Mouse (Mus musculus) hindbrain, embryonic 11.5 days (tissue): Measurements from ENCODE around the gene Ino80d. TPM values are rescaled to one million over a fixed set of nuclear protein-coding genes. Genes with fewer than 3 reads are reported as not detected.

ENCODE experiments used
- ATAC-seq: fragments of 200-750 bp; cut with Nextera tagmentation; 2 replicates; pipeline ENCODE4 v1.8.0; 2017; ENCODE audit warnings: mild to moderate bottlenecking, moderate TSS enrichment, moderate library complexity; ENCODE audit not compliant: low FRiP score
- DNase-seq: peaks from one replicate; pipeline ENCODE4 v3.0.0-alpha.2; 2015; ENCODE audit warnings: low spot score
- H3K27ac ChIP-seq: fragments of 300-500 bp; sonication (generic); 2 replicates; pipeline ENCODE4 v1.5.1; 2014; ENCODE audit warnings: mild to moderate bottlenecking, low read depth, low read length
- H3K27me3 ChIP-seq: fragments of 300-500 bp; sonication (generic); 2 replicates; pipeline ENCODE4 v1.6.1; 2014; ENCODE audit warnings: mild to moderate bottlenecking, low read length, moderate library complexity, mixed read lengths; ENCODE audit not compliant: control insufficient read depth, insufficient read depth
- H3K36me3 ChIP-seq: fragments of 300-500 bp; sonication (generic); 2 replicates; pipeline ENCODE4 v1.6.1; 2014; ENCODE audit warnings: mild to moderate bottlenecking, low read length, moderate library complexity, mixed read lengths; ENCODE audit not compliant: control insufficient read depth, insufficient read depth
- H3K4me1 ChIP-seq: fragments of 300-500 bp; sonication (generic); replicated peaks from 2 replicates; pipeline ENCODE4 v1.6.1; 2014; ENCODE audit warnings: low read length, mixed read lengths; ENCODE audit not compliant: control insufficient read depth, insufficient read depth
- H3K4me2 ChIP-seq: fragments of 300-500 bp; sonication (generic); replicated peaks from 2 replicates; pipeline ENCODE4 v1.6.1; 2014; ENCODE audit warnings: mild to moderate bottlenecking, low read depth, low read length
- H3K4me3 ChIP-seq: fragments of 300-500 bp; sonication (generic); 2 replicates; pipeline ENCODE4 v1.5.1; 2014; ENCODE audit warnings: low read depth, low read length
- H3K9ac ChIP-seq: fragments of 300-500 bp; sonication (generic); 2 replicates; pipeline ENCODE4 v1.6.1; 2014; ENCODE audit warnings: low read depth, low read length
- H3K9me3 ChIP-seq: fragments of 300-500 bp; sonication (generic); 2 replicates; pipeline ENCODE4 v1.6.1; 2016; ENCODE audit warnings: low read length; ENCODE audit not compliant: control insufficient read depth
- WGBS: fragments of 180-500 bp; shearing (Covaris S2); extraction: QIAGEN DNeasy Blood & Tissue Kit; methylation state at CpG from one replicate; pipeline ENCODE4 v1.1.7; 2014; 5-methylcytosine and 5-hydroxymethylcytosine counted together
- polyA plus RNA-seq: library from polyadenylated mRNA; unstranded; fragments of >200 nt; fragmentation: Nextera tagmentation; extraction: Ambion mirVana; gene quantifications from 2 replicates; pipeline ENCODE4 v1.2.1, GENCODE M21; 2014

The Ino80d gene
- polyA plus RNA-seq, 1 experiment from 2014 or later, result 16.8 TPM

- 84% methylated on average over 10 of the region's 10 CpGs for WGBS
- no peak overlapping the region for H3K27ac ChIP-seq
- H3K4me2 ChIP-seq, result no peak overlapping the region
- ATAC-seq (no peak), DNase-seq (no peak)
- H3K36me3 ChIP-seq, result no peaks in the 10 kb centered on the region
- no peaks in the 10 kb centered on the region for H3K27me3 ChIP-seq
- H3K4me3 ChIP-seq, result no peak overlapping the region
- no peaks in the 10 kb centered on the region for H3K9me3 ChIP-seq
- H3K4me1 ChIP-seq, result no peaks in the 10 kb centered on the region
- no peak overlapping the region for H3K9ac ChIP-seq
Observed at GRCm38 (mm10) chr1:62991021-62991420, 123.4 kb downstream of the Ino80d start.

GRCm38 (mm10) chr1:62987561-62987960 lies 126.9 kb downstream of the Ino80d start:
- WGBS, result 70% methylated on average over 2 of the region's 2 CpGs

GRCm38 (mm10) chr1:62986267-62986666 lies 128.2 kb downstream of the Ino80d start:
- 20% methylated on average over 7 of the region's 7 CpGs for WGBS
- H3K27ac ChIP-seq, result no peak overlapping the region

More at GRCm38 (mm10) chr1:62987561-62987960, 126.9 kb downstream of the Ino80d start:
- ATAC-seq, result no peak
- no peaks in the 10 kb centered on the region for H3K27me3 ChIP-seq
- no peak overlapping the region for H3K4me2 ChIP-seq
- H3K4me3 ChIP-seq, result no peak overlapping the region
- H3K9ac ChIP-seq, result no peak overlapping the region
- H3K27ac ChIP-seq, result no peak overlapping the region
- H3K4me1 ChIP-seq, result no peaks in the 10 kb centered on the region
- no peak for DNase-seq
- no peaks in the 10 kb centered on the region for H3K9me3 ChIP-seq
- H3K36me3 ChIP-seq, result no peaks in the 10 kb centered on the region

GRCm38 (mm10) chr1:62984566-62984965 lies 129.9 kb downstream of the Ino80d start:
- no peak overlapping the region for H3K4me3 ChIP-seq
- no peaks in the 10 kb centered on the region for H3K9me3 ChIP-seq
- 29% methylated on average over 11 of the region's 11 CpGs for WGBS
- DNase-seq (peak; percentile 41), ATAC-seq (no peak)
- no peaks in the 10 kb centered on the region for H3K4me1 ChIP-seq
- H3K4me2 ChIP-seq, result no peak overlapping the region
- H3K27me3 ChIP-seq, result no peaks in the 10 kb centered on the region
- no peaks in the 10 kb centered on the region for H3K36me3 ChIP-seq
- H3K27ac ChIP-seq, result no peak overlapping the region
- H3K9ac ChIP-seq, result no peak overlapping the region

More at GRCm38 (mm10) chr1:62986267-62986666, 128.2 kb downstream of the Ino80d start:
- Histone ChIP-seq H3K4me2 (no peak overlapping the region), H3K4me1 (no peaks in the 10 kb centered on the region), H3K36me3 (no peaks in the 10 kb centered on the region), H3K9me3 (no peaks in the 10 kb centered on the region), H3K27me3 (no peaks in the 10 kb centered on the region), H3K4me3 (no peak overlapping the region), H3K9ac (no peak overlapping the region)
- DNase-seq (peak; percentile 82), ATAC-seq (no peak)

DNA sequence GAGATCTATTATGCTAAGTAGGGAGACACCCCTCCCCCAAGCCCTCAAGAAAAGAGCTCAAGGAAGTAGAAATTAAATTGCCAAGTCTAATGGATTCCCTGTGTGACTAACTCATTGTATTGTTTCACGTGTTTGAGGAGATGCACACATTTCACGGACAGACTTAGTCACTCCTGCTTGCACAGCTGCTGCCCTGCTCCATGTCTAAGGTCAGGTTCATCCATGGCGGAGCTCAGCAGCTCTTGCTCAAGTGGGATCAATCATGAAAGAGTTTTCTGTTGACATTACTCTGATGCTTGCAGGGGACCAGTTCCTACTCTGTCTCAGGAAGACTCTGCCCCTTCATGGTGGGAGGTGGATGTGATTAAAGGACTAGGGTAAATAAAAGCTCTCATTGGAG lies 137.7 kb downstream of the Ino80d start:
- H3K4me1 ChIP-seq, result no peaks in the 10 kb centered on the region
- WGBS, result 36% methylated on average over 3 of the region's 3 CpGs
- no peak overlapping the region for H3K4me3 ChIP-seq
- no peaks in the 10 kb centered on the region for H3K27me3 ChIP-seq
- H3K4me2 ChIP-seq, result no peak overlapping the region
- no peak overlapping the region for H3K9ac ChIP-seq
- no peak overlapping the region for H3K27ac ChIP-seq
- H3K9me3 ChIP-seq, result no peaks in the 10 kb centered on the region
- ATAC-seq (no peak), DNase-seq (peak; percentile 10)
- H3K36me3 ChIP-seq, result no peaks in the 10 kb centered on the region

GRCm38 (mm10) chr1:62966885-62967284 lies 147.6 kb downstream of the Ino80d start:
- Histone ChIP-seq H3K9ac (no peak overlapping the region), H3K27me3 (no peaks in the 10 kb centered on the region), H3K4me1 (no peaks in the 10 kb centered on the region), H3K36me3 (no peaks in the 10 kb centered on the region), H3K9me3 (no peaks in the 10 kb centered on the region), H3K4me2 (no peak overlapping the region), H3K4me3 (no peak overlapping the region), H3K27ac (no peak overlapping the region)
- ATAC-seq (no peak), DNase-seq (peak; percentile 72)
- WGBS, result 21% methylated on average over 5 of the region's 5 CpGs

DNA sequence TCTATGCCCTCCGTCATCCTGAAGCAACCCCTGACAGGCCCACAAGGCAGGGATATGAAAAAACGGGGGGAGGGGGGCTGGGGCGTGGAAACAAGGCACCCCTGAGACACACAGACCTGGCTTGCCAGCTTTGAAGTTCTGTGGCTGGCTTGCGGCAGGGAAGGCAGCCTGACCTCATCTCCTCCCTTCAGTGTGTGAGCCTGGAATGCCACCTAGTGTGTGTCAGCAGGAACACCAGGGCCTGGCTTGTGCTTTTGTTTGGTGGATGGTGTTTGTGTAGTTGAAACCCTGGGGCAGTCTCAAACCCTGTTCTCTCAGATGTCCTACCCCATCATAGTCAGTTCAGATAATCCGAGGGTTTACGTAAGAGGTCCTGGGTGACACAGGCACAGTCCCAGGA lies 150.2 kb downstream of the Ino80d start:
- 21% methylated on average over 6 of the region's 6 CpGs for WGBS
- DNase-seq (peak; percentile 76), ATAC-seq (peak; percentile 74)
- no peaks in the 10 kb centered on the region for H3K27me3 ChIP-seq
- no peaks in the 10 kb centered on the region for H3K4me1 ChIP-seq
- no peaks in the 10 kb centered on the region for H3K9me3 ChIP-seq
- H3K36me3 ChIP-seq, result no peaks in the 10 kb centered on the region
- H3K4me2 ChIP-seq, result no peak overlapping the region
- no peak overlapping the region for H3K27ac ChIP-seq
- H3K4me3 ChIP-seq, result no peak overlapping the region
- no peak overlapping the region for H3K9ac ChIP-seq

DNA sequence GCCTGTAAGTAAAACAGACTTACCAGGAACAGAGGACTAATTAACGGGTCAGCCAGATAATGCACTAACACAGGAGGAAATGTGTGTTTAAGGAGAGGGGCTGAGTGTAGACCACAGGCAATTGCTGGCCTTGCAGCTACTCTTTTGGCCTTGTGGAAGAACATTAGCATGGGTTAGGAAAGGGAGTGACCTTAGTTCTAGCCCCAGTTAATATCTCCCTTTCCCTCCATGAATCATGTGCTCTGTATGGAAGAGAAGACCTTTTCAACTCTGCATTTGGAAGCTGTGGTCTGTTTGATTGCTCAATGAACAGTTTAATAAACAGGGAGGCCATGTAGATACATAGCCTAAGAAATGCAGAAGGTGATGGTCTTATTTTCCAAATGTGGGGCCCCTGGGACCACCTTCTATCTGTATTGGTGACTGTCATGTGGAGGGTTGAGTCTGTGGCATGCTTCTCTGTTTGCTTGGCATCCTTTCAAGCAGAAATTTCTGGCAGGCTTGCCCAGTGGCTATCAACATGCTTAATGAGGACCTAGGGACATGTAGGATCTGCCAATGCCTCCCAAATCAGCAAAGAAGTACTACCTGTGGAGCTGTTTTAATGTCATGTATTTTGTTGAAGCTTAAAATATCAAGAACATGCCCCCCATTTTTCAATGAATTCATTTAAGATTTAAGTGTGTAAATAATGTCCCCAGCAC lies 157.4 kb downstream of the Ino80d start:
- Histone ChIP-seq H3K27me3 (no peaks in the 10 kb centered on the region), H3K4me2 (no peak overlapping the region), H3K4me1 (no peaks in the 10 kb centered on the region), H3K27ac (no peak overlapping the region), H3K4me3 (no peak overlapping the region), H3K36me3 (no peaks in the 10 kb centered on the region), H3K9me3 (no peaks in the 10 kb centered on the region), H3K9ac (no peak overlapping the region)
- DNase-seq (no peak), ATAC-seq (no peak)
- WGBS, result 81% methylated on average over 1 of the region's 1 CpGs

- 74% methylated on average over 5 of the region's 5 CpGs for WGBS
- Histone ChIP-seq H3K36me3 (no peaks in the 10 kb centered on the region), H3K9me3 (no peaks in the 10 kb centered on the region), H3K27ac (no peak overlapping the region), H3K9ac (no peak overlapping the region), H3K4me1 (no peaks in the 10 kb centered on the region), H3K4me3 (no peak overlapping the region), H3K4me2 (no peak overlapping the region), H3K27me3 (no peaks in the 10 kb centered on the region)
- DNase-seq (no peak), ATAC-seq (no peak)
Observed at GRCm38 (mm10) chr1:62956526-62956925, 157.9 kb downstream of the Ino80d start.
